Mouse (Mus musculus) midbrain, postnatal 0 days (tissue): ENCODE results near the gene Rab10. TPM values are rescaled to one million over a fixed set of nuclear protein-coding genes. Genes with fewer than 3 reads are reported as not detected.

Source experiments
- ATAC-seq: fragments of 200-750 bp; cut with Nextera tagmentation; 2 replicates; pipeline ENCODE4 v1.8.0; 2017; ENCODE audit warnings: moderate number of reproducible peaks, mild to moderate bottlenecking, moderate TSS enrichment, moderate library complexity; ENCODE audit not compliant: low FRiP score
- DNase-seq: peaks from one replicate; pipeline ENCODE4 v3.0.0-alpha.2; 2015; ENCODE audit warnings: low spot score
- H3K27ac ChIP-seq: fragments of 300-500 bp; sonication (generic); 2 replicates; pipeline ENCODE4 v1.5.1; 2014; ENCODE audit warnings: low read depth, mild to moderate bottlenecking, low read length, mixed read lengths
- H3K27me3 ChIP-seq: fragments of 300-500 bp; sonication (generic); 2 replicates; pipeline ENCODE4 v1.6.1; 2014; ENCODE audit warnings: low read length, control low read depth, mixed read lengths; ENCODE audit not compliant: insufficient read depth
- H3K36me3 ChIP-seq: fragments of 300-500 bp; sonication (generic); 2 replicates; pipeline ENCODE4 v1.6.1; 2014; ENCODE audit warnings: low read length, control low read depth, mixed read lengths; ENCODE audit not compliant: insufficient read depth
- H3K4me1 ChIP-seq: fragments of 300-500 bp; sonication (generic); 2 replicates; pipeline ENCODE4 v1.6.1; 2014; ENCODE audit warnings: mild to moderate bottlenecking, control low read depth, antibody characterized with exemption, low read length, mixed read lengths; ENCODE audit not compliant: insufficient read depth
- H3K4me2 ChIP-seq: fragments of 300-500 bp; sonication (generic); 2 replicates; pipeline ENCODE4 v1.6.1; 2014; ENCODE audit warnings: low read depth, mild to moderate bottlenecking, low read length, mixed read lengths; ENCODE audit not compliant: poor library complexity, severe bottlenecking
- H3K4me3 ChIP-seq: fragments of 300-500 bp; sonication (generic); 2 replicates; pipeline ENCODE4 v1.5.1; 2014; ENCODE audit warnings: low read depth, mild to moderate bottlenecking, low read length, moderate library complexity
- H3K9ac ChIP-seq: fragments of 300-500 bp; sonication (generic); replicated peaks from 2 replicates; pipeline ENCODE4 v1.6.1; 2014; ENCODE audit warnings: mild to moderate bottlenecking, low read length, moderate library complexity, mixed read lengths; ENCODE audit not compliant: poor library complexity, severe bottlenecking
- H3K9me3 ChIP-seq: fragments of 300-500 bp; sonication (generic); 2 replicates; pipeline ENCODE4 v1.6.1; 2016; ENCODE audit warnings: low read length, control low read depth
- CTCF ChIP-seq: IDR thresholded peaks from 2 replicates; pipeline ENCODE4 v1.5.1; 2016; ENCODE audit warnings: antibody characterized with exemption, mild to moderate bottlenecking
- WGBS: fragments of 180-500 bp; shearing (Covaris S2); extraction: QIAGEN DNeasy Blood & Tissue Kit; methylation state at CpG from one replicate; pipeline ENCODE4 v1.1.7; 2014; 5-methylcytosine and 5-hydroxymethylcytosine counted together
- polyA plus RNA-seq: library from polyadenylated mRNA; unstranded; fragments of >200 nt; fragmentation: Nextera tagmentation; extraction: Ambion mirVana; gene quantifications from 2 replicates; pipeline ENCODE4 v1.2.1, GENCODE M21; 2015
- total RNA-seq: library from RNA; depleted of rRNA; stranded (reverse); fragments of >200 nt; gene quantifications from 2 replicates; pipeline ENCODE4 v1.2.3, GENCODE M21; 2014

The Rab10 gene
- total and polyA plus RNA-seq, 2 experiments from 2014 or later, result 151 to 243 TPM

DNA sequence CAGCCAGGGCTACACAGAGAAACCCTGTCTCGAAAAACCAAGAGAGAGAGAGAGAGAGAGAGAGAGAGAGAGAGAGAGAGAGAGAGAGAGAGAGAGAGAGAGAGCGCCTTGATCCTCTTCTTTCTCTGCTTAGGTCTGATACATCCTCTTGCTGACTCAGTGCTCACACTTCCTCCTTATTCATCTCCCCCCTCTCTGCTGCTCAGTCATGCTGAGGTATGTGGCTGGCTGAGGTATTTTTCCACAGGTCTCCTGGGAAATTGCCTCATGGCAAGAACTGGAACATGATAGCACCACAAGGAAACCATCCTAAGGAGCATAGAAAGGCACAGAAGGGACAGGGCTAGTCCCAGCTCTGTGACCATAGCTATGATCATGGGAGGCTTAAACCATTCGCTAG is 39.6 kb upstream of the Rab10 start:
- no peaks in the 10 kb centered on the region for H3K9me3 ChIP-seq
- TF ChIP-seq CTCF, result no peak
- WGBS, result 94% methylated on average over 2 of the region's 3 CpGs
- H3K27me3 ChIP-seq, result no peaks in the 10 kb centered on the region
- no peak for DNase-seq
- H3K4me1 ChIP-seq, result no peaks in the 10 kb centered on the region
- no peak overlapping the region for H3K4me2 ChIP-seq
- ATAC-seq, result no peak
- no peak overlapping the region for H3K9ac ChIP-seq
- no peak overlapping the region for H3K27ac ChIP-seq
- no peak overlapping the region for H3K4me3 ChIP-seq
- no peaks in the 10 kb centered on the region for H3K36me3 ChIP-seq

GRCm38 (mm10) chr12:3347682-3348081 is 37.9 kb upstream of the Rab10 start:
- Histone ChIP-seq H3K4me3 (no peak overlapping the region), H3K36me3 (no peaks in the 10 kb centered on the region), H3K4me2 (no peak overlapping the region), H3K9ac (no peak overlapping the region), H3K4me1 (no peaks in the 10 kb centered on the region), H3K27me3 (no peaks in the 10 kb centered on the region), H3K9me3 (no peaks in the 10 kb centered on the region), H3K27ac (no peak overlapping the region)
- TF ChIP-seq CTCF, result no peak
- no peak for ATAC-seq
- no peak for DNase-seq

GRCm38 (mm10) chr12:3345038-3345437 is 35.3 kb upstream of the Rab10 start:
- Histone ChIP-seq H3K9me3 (no peaks in the 10 kb centered on the region), H3K4me1 (no peaks in the 10 kb centered on the region), H3K27ac (no peak overlapping the region), H3K27me3 (no peaks in the 10 kb centered on the region), H3K36me3 (no peaks in the 10 kb centered on the region), H3K4me2 (no peak overlapping the region), H3K9ac (no peak overlapping the region), H3K4me3 (no peak overlapping the region)
- ATAC-seq, result no peak
- no peak for TF ChIP-seq CTCF
- DNase-seq, result no peak
- 86% methylated on average over 5 of the region's 5 CpGs for WGBS

DNA sequence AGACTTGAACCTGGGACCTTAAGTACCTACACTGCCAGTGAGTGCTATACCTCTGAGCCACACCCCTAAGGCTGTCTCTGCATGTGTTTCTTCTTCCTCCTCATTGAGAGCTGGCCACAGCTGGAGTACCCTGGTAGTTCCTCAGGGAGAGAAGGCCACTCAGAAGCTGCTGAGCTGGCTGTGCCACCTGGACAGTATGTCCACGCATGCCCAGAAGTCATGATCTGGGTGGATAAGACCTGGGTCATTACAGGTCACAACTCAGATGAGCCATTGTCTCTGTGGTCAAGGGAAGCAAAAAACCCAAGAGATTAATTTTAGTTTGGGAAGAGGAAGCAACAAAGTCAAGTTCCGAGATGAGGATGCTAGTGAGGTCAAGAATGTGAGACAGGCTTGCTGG is 34.4 kb upstream of the Rab10 start:
- H3K4me1 ChIP-seq, result no peaks in the 10 kb centered on the region
- H3K27me3 ChIP-seq, result no peaks in the 10 kb centered on the region
- H3K4me3 ChIP-seq, result no peak overlapping the region
- H3K9me3 ChIP-seq, result no peaks in the 10 kb centered on the region
- WGBS, result 85% methylated on average over 2 of the region's 2 CpGs
- H3K36me3 ChIP-seq, result no peaks in the 10 kb centered on the region
- H3K27ac ChIP-seq, result no peak overlapping the region
- DNase-seq, result no peak
- no peak for TF ChIP-seq CTCF
- no peak overlapping the region for H3K9ac ChIP-seq
- ATAC-seq, result no peak
- H3K4me2 ChIP-seq, result no peak overlapping the region

- no peaks in the 10 kb centered on the region for H3K36me3 ChIP-seq
- H3K4me1 ChIP-seq, result no peaks in the 10 kb centered on the region
- no peak for DNase-seq
- H3K27me3 ChIP-seq, result no peaks in the 10 kb centered on the region
- 94% methylated on average over 1 of the region's 1 CpGs for WGBS
- no peak overlapping the region for H3K27ac ChIP-seq
- ATAC-seq, result no peak
- no peak for TF ChIP-seq CTCF
- no peak overlapping the region for H3K9ac ChIP-seq
- H3K4me3 ChIP-seq, result no peak overlapping the region
- H3K4me2 ChIP-seq, result no peak overlapping the region
- no peaks in the 10 kb centered on the region for H3K9me3 ChIP-seq
Measured at GRCm38 (mm10) chr12:3338931-3339330, 29.2 kb upstream of the Rab10 start.

DNA sequence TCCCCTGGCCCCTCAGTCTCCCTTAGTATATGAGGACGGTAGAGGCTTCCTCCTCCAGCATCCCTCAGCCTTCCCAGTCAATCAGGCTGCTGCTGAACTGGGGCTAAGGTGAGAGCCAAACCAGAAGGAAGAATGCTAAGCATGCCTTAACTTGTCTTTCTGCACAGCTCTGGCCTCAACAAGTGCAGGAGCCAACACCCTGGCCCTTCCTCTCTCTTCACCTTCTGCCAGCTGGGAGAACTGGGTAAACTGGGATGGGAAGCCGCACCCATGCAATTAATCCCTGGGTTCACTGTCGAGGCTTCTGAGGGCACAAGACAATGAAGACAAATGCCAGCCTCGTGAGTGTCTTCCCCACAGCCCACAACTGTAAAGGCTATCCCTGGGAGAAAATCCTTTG is 19.9 kb upstream of the Rab10 start:
- 80% methylated on average over 4 of the region's 4 CpGs for WGBS
- Histone ChIP-seq H3K27ac (no peak overlapping the region), H3K9ac (no peak overlapping the region), H3K36me3 (no peaks in the 10 kb centered on the region), H3K4me2 (no peak overlapping the region), H3K4me3 (no peak overlapping the region), H3K27me3 (no peaks in the 10 kb centered on the region), H3K4me1 (no peaks in the 10 kb centered on the region), H3K9me3 (no peaks in the 10 kb centered on the region)
- no peak for DNase-seq
- no peak for TF ChIP-seq CTCF
- ATAC-seq, result no peak

GRCm38 (mm10) chr12:3325232-3325631 is 15.5 kb upstream of the Rab10 start:
- DNase-seq (no peak), ATAC-seq (no peak)
- H3K9ac ChIP-seq, result no peak overlapping the region
- no peaks in the 10 kb centered on the region for H3K36me3 ChIP-seq
- WGBS, result 93% methylated on average over 2 of the region's 2 CpGs
- no peaks in the 10 kb centered on the region for H3K9me3 ChIP-seq
- H3K4me1 ChIP-seq, result no peaks in the 10 kb centered on the region
- TF ChIP-seq CTCF, result no peak
- no peak overlapping the region for H3K4me2 ChIP-seq
- no peak overlapping the region for H3K27ac ChIP-seq
- no peak overlapping the region for H3K4me3 ChIP-seq
- H3K27me3 ChIP-seq, result no peaks in the 10 kb centered on the region
